Mouse (Mus musculus): ENCODE measurements at regions not wholly inside any gene's neighbourhood (a gene's known extent, or its start where the extent isn't known, plus 50 kb on each side); places are given as distances from the start of the nearest gene placed in this dataset.

GRCm38 (mm10) chr15:62436631-62437030, 1408.3 kb downstream of the Gsdmc2 start:
- Histone ChIP-seq H3K4me3 (ENCODE audit: low read depth, low read length) (no peak overlapping the region), H3K27me3 (ENCODE audit: control insufficient read depth, insufficient read depth, low read length) (no peaks in the 10 kb centered on the region), H3K4me2 (replicated peaks; ENCODE audit: low read depth, low read length) (no peak overlapping the region), H3K27ac (ENCODE audit: low read depth, low read length) (no peak overlapping the region), H3K9me3 (ENCODE audit: control insufficient read depth, low read length) (no peaks in the 10 kb centered on the region), H3K9ac (ENCODE audit: low read depth, low read length) (no peak overlapping the region), H3K4me1 (replicated peaks; ENCODE audit: control insufficient read depth, insufficient read depth, low read length) (no peaks in the 10 kb centered on the region), H3K36me3 (ENCODE audit: control insufficient read depth, insufficient read depth, low read length) (no peaks in the 10 kb centered on the region)
- 89% methylated on average over 5 of the region's 5 CpGs for WGBS
- ATAC-seq (ENCODE audit: low FRiP score) (no peak), DNase-seq (ENCODE audit: low spot score) (no peak)

- H3K9ac ChIP-seq (ENCODE audit: low read depth, low read length) = no peak overlapping the region
- 93% methylated on average over 4 of the region's 4 CpGs for WGBS
- no peaks in the 10 kb centered on the region for H3K4me1 ChIP-seq (replicated peaks; ENCODE audit: control insufficient read depth, insufficient read depth, low read length)
- H3K36me3 ChIP-seq (ENCODE audit: control insufficient read depth, insufficient read depth, low read length) = no peaks in the 10 kb centered on the region
- H3K4me3 ChIP-seq (ENCODE audit: low read depth, low read length) = no peak overlapping the region
- no peaks in the 10 kb centered on the region for H3K9me3 ChIP-seq (ENCODE audit: control insufficient read depth, low read length)
- ATAC-seq (ENCODE audit: low FRiP score) (no peak), DNase-seq (ENCODE audit: low spot score) (no peak)
- no peak overlapping the region for H3K4me2 ChIP-seq (replicated peaks; ENCODE audit: low read depth, low read length)
- H3K27ac ChIP-seq (ENCODE audit: low read depth, low read length) = no peak overlapping the region
- no peaks in the 10 kb centered on the region for H3K27me3 ChIP-seq (ENCODE audit: control insufficient read depth, insufficient read depth, low read length)
Observed at GRCm38 (mm10) chr15:62435141-62435680, 1409.8 kb downstream of the Gsdmc2 start.

- no peak for ATAC-seq (ENCODE audit: low FRiP score)
Observed at GRCm38 (mm10) chr15:62432742-62433245, 1412.2 kb downstream of the Gsdmc2 start.

GRCm38 (mm10) chr15:62431150-62431678, 1413.8 kb downstream of the Gsdmc2 start:
- 83% methylated on average over 1 of the region's 1 CpGs for WGBS
- H3K27ac ChIP-seq (ENCODE audit: low read depth, low read length) = no peak overlapping the region
- no peaks in the 10 kb centered on the region for H3K27me3 ChIP-seq (ENCODE audit: control insufficient read depth, insufficient read depth, low read length)
- no peak overlapping the region for H3K4me2 ChIP-seq (replicated peaks; ENCODE audit: low read depth, low read length)
- no peak overlapping the region for H3K9ac ChIP-seq (ENCODE audit: low read depth, low read length)
- ATAC-seq (ENCODE audit: low FRiP score) (no peak), DNase-seq (ENCODE audit: low spot score) (no peak)
- no peaks in the 10 kb centered on the region for H3K4me1 ChIP-seq (replicated peaks; ENCODE audit: control insufficient read depth, insufficient read depth, low read length)
- H3K9me3 ChIP-seq (ENCODE audit: control insufficient read depth, low read length) = no peaks in the 10 kb centered on the region
- H3K4me3 ChIP-seq (ENCODE audit: low read depth, low read length) = no peak overlapping the region
- H3K36me3 ChIP-seq (ENCODE audit: control insufficient read depth, insufficient read depth, low read length) = no peaks in the 10 kb centered on the region

More at GRCm38 (mm10) chr15:62432742-62433245, 1412.2 kb downstream of the Gsdmc2 start:
- Histone ChIP-seq H3K4me3 (ENCODE audit: low read depth, low read length) (no peak overlapping the region), H3K4me1 (replicated peaks; ENCODE audit: control insufficient read depth, insufficient read depth, low read length) (no peaks in the 10 kb centered on the region), H3K27me3 (ENCODE audit: control insufficient read depth, insufficient read depth, low read length) (no peaks in the 10 kb centered on the region), H3K4me2 (replicated peaks; ENCODE audit: low read depth, low read length) (no peak overlapping the region), H3K9ac (ENCODE audit: low read depth, low read length) (no peak overlapping the region), H3K9me3 (ENCODE audit: control insufficient read depth, low read length) (no peaks in the 10 kb centered on the region), H3K27ac (ENCODE audit: low read depth, low read length) (no peak overlapping the region), H3K36me3 (ENCODE audit: control insufficient read depth, insufficient read depth, low read length) (no peaks in the 10 kb centered on the region)
- WGBS = 100% methylated on average over 1 of the region's 1 CpGs
- DNase-seq (ENCODE audit: low spot score) = no peak

GRCm38 (mm10) chr15:62422995-62423394, 1422.0 kb downstream of the Gsdmc2 start:
- DNase-seq (ENCODE audit: low spot score) (no peak), ATAC-seq (ENCODE audit: low FRiP score) (no peak)
- Histone ChIP-seq H3K27me3 (ENCODE audit: control insufficient read depth, insufficient read depth, low read length) (no peaks in the 10 kb centered on the region), H3K4me3 (ENCODE audit: low read depth, low read length) (no peak overlapping the region), H3K36me3 (ENCODE audit: control insufficient read depth, insufficient read depth, low read length) (no peaks in the 10 kb centered on the region), H3K9ac (ENCODE audit: low read depth, low read length) (no peak overlapping the region), H3K4me1 (replicated peaks; ENCODE audit: control insufficient read depth, insufficient read depth, low read length) (no peaks in the 10 kb centered on the region), H3K4me2 (replicated peaks; ENCODE audit: low read depth, low read length) (no peak overlapping the region), H3K27ac (ENCODE audit: low read depth, low read length) (no peak overlapping the region), H3K9me3 (ENCODE audit: control insufficient read depth, low read length) (no peaks in the 10 kb centered on the region)
- 84% methylated on average over 5 of the region's 5 CpGs for WGBS

GRCm38 (mm10) chr15:62421073-62421851, 1423.7 kb downstream of the Gsdmc2 start:
- no peaks in the 10 kb centered on the region for H3K27me3 ChIP-seq (ENCODE audit: control insufficient read depth, insufficient read depth, low read length)
- H3K4me1 ChIP-seq (replicated peaks; ENCODE audit: control insufficient read depth, insufficient read depth, low read length) = no peaks in the 10 kb centered on the region
- H3K4me2 ChIP-seq (replicated peaks; ENCODE audit: low read depth, low read length) = no peak overlapping the region
- no peak overlapping the region for H3K4me3 ChIP-seq (ENCODE audit: low read depth, low read length)
- no peak overlapping the region for H3K9ac ChIP-seq (ENCODE audit: low read depth, low read length)
- DNase-seq (ENCODE audit: low spot score) = no peak
- ATAC-seq (ENCODE audit: low FRiP score) = no peak
- no peak overlapping the region for H3K27ac ChIP-seq (ENCODE audit: low read depth, low read length)
- 84% methylated on average over 7 of the region's 7 CpGs for WGBS
- H3K9me3 ChIP-seq (ENCODE audit: control insufficient read depth, low read length) = no peaks in the 10 kb centered on the region
- no peaks in the 10 kb centered on the region for H3K36me3 ChIP-seq (ENCODE audit: control insufficient read depth, insufficient read depth, low read length)

- Histone ChIP-seq H3K36me3 (ENCODE audit: control insufficient read depth, insufficient read depth, low read length) (no peaks in the 10 kb centered on the region), H3K4me2 (replicated peaks; ENCODE audit: low read depth, low read length) (no peak overlapping the region), H3K9ac (ENCODE audit: low read depth, low read length) (no peak overlapping the region), H3K9me3 (ENCODE audit: control insufficient read depth, low read length) (no peaks in the 10 kb centered on the region), H3K27ac (ENCODE audit: low read depth, low read length) (no peak overlapping the region), H3K4me3 (ENCODE audit: low read depth, low read length) (no peak overlapping the region), H3K4me1 (replicated peaks; ENCODE audit: control insufficient read depth, insufficient read depth, low read length) (no peaks in the 10 kb centered on the region), H3K27me3 (ENCODE audit: control insufficient read depth, insufficient read depth, low read length) (no peaks in the 10 kb centered on the region)
- no peak for ATAC-seq (ENCODE audit: low FRiP score)
- no peak for DNase-seq (ENCODE audit: low spot score)
Observed at GRCm38 (mm10) chr15:62416691-62417090, 1428.3 kb downstream of the Gsdmc2 start.

- WGBS = 96% methylated on average over 2 of the region's 2 CpGs
- Histone ChIP-seq H3K9me3 (ENCODE audit: control insufficient read depth, low read length) (no peaks in the 10 kb centered on the region), H3K4me3 (ENCODE audit: low read depth, low read length) (no peak overlapping the region), H3K27ac (ENCODE audit: low read depth, low read length) (no peak overlapping the region), H3K27me3 (ENCODE audit: control insufficient read depth, insufficient read depth, low read length) (no peaks in the 10 kb centered on the region), H3K9ac (ENCODE audit: low read depth, low read length) (no peak overlapping the region), H3K4me1 (replicated peaks; ENCODE audit: control insufficient read depth, insufficient read depth, low read length) (no peaks in the 10 kb centered on the region), H3K4me2 (replicated peaks; ENCODE audit: low read depth, low read length) (no peak overlapping the region), H3K36me3 (ENCODE audit: control insufficient read depth, insufficient read depth, low read length) (no peaks in the 10 kb centered on the region)
- DNase-seq (ENCODE audit: low spot score) = no peak
- ATAC-seq (ENCODE audit: low FRiP score) = no peak
Observed at GRCm38 (mm10) chr15:62413694-62414093, 1431.3 kb downstream of the Gsdmc2 start.

GRCm38 (mm10) chr15:62402142-62402541, 1442.8 kb downstream of the Gsdmc2 start:
- Histone ChIP-seq H3K27me3 (ENCODE audit: control insufficient read depth, insufficient read depth, low read length) (no peaks in the 10 kb centered on the region), H3K9ac (ENCODE audit: low read depth, low read length) (no peak overlapping the region), H3K4me3 (ENCODE audit: low read depth, low read length) (no peak overlapping the region), H3K27ac (ENCODE audit: low read depth, low read length) (no peak overlapping the region), H3K4me1 (replicated peaks; ENCODE audit: control insufficient read depth, insufficient read depth, low read length) (no peaks in the 10 kb centered on the region), H3K36me3 (ENCODE audit: control insufficient read depth, insufficient read depth, low read length) (no peaks in the 10 kb centered on the region), H3K4me2 (replicated peaks; ENCODE audit: low read depth, low read length) (no peak overlapping the region), H3K9me3 (ENCODE audit: control insufficient read depth, low read length) (no peaks in the 10 kb centered on the region)
- DNase-seq (ENCODE audit: low spot score) = no peak
- WGBS = 93% methylated on average over 5 of the region's 5 CpGs
- no peak for ATAC-seq (ENCODE audit: low FRiP score)
